Mouse (Mus musculus): ENCODE results near the gene Asb6. TPM values are rescaled to one million over a fixed set of nuclear protein-coding genes. Genes with fewer than 3 reads are reported as not detected.

Gene Asb6
- 11.8 and 11.9 TPM in 2 replicates for polyA plus RNA-seq (2015; fragmentation: Nextera tagmentation; extraction: Ambion mirVana)

GRCm38 (mm10) chr2:30830283-30830795 is at the start of gene Asb6:
Asb6 (minus strand) TSS chr2:30830333.

GRCm38 (mm10) chr2:30834373-30835022 is 4.4 kb upstream of the Asb6 start, which contains the start of gene Prrx2:
Prrx2 (plus strand) TSS chr2:30834972.

DNA sequence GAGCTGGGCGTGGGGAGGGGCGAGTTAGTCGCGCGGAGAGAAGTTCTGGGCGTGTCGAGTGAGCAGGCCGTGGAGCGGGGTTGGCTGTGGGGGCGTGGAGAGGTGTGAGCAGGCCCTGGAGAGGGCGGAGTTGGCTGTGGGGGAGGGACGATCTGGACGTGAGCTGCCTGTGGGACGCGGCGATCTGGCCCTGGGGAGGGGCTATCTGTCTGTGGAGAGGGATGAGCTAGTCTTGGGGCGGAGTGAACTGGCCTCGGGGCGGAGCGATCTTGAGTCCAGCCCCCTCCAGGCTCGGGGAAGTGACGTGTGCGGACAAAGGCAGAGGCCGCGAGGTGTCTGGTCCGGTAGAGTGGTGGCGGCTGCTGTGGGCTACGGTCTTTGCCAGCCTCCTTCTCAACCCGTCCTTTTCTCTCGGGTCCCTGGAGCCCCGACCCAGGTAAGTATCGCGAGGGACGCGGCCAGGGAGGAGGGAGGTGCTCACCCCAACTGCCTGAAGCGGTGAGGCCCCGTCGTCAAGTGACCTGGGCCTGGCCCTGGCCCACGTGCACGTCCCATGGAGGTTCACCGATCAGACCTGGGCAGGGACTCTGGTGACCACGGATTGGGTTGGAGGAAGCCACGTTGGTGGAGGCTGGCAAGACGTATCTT is 22.4 kb downstream of the Asb6 start, which contains the start of gene Ntmt1:
Ntmt1 (plus strand) TSS at position 179 of the 648 bp plus-strand sequence.

DNA sequence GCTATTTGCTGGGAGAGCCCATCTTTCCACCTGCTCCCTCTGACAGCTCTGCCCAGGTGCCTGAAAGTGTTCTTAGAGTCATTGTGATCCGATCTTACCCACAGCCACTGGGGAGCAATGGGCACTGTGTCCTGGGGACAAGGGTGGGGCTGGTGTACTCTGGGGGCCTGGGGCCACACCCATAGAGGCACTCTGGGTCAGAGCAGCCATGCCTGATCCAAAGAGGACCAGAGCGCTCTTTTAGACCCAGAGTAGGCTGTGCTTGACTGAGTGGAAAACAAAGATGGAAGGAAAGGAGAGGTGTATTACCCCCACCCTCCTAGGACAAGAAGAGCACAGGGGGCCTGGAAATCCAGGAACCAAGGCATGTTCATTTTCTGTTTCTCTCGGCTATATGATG is 26.5 kb downstream of the Asb6 start, which contains the start of gene 1700001O22Rik:
1700001O22Rik (minus strand) TSS at position 58 of the 400 bp plus-strand sequence.

Other genes with a start within 250 kb of the Asb6 start
- 1.3 and 2.2 TPM in 2 replicates for gene Cstad, start 235.3 kb downstream of the Asb6 start, polyA plus RNA-seq (2015; fragmentation: Nextera tagmentation; extraction: Ambion mirVana)
- gene 1700001O22Rik, start 26.7 kb downstream of the Asb6 start, polyA plus RNA-seq (2015; fragmentation: Nextera tagmentation; extraction: Ambion mirVana), result 0.40 and 0.45 TPM in 2 replicates
- 49.0 and 52.9 TPM in 2 replicates for gene Ntmt1, start 22.5 kb downstream of the Asb6 start, polyA plus RNA-seq (2015; fragmentation: Nextera tagmentation; extraction: Ambion mirVana)
- 4.6 and 7.1 TPM in 2 replicates for gene Prrx2, start 4.6 kb upstream of the Asb6 start, polyA plus RNA-seq (2015; fragmentation: Nextera tagmentation; extraction: Ambion mirVana)
- 2.4 and 6.2 TPM in 2 replicates for gene Ptges, start 99.5 kb upstream of the Asb6 start, polyA plus RNA-seq (2015; fragmentation: Nextera tagmentation; extraction: Ambion mirVana)
- gene Tor1b, start 122.6 kb upstream of the Asb6 start, polyA plus RNA-seq (2015; fragmentation: Nextera tagmentation; extraction: Ambion mirVana), result 19.9 and 22.2 TPM in 2 replicates
- gene Tor1a, start 137.6 kb upstream of the Asb6 start, polyA plus RNA-seq (2015; fragmentation: Nextera tagmentation; extraction: Ambion mirVana), result 31.2 and 38.0 TPM in 2 replicates
- 23.5 and 27.6 TPM in 2 replicates for gene BC005624, start 151.9 kb upstream of the Asb6 start, polyA plus RNA-seq (2015; fragmentation: Nextera tagmentation; extraction: Ambion mirVana)
- 29.0 and 33.6 TPM in 2 replicates for gene Usp20, start 151.9 kb upstream of the Asb6 start, polyA plus RNA-seq (2015; fragmentation: Nextera tagmentation; extraction: Ambion mirVana)

Measured in skeletal muscle tissue, postnatal 0 days (tissue).